Mouse (Mus musculus) megakaryocyte-erythroid progenitor cell, adult 5-6 weeks (primary cell): ENCODE measurements around the gene Dusp16. TPM values are rescaled to one million over a fixed set of nuclear protein-coding genes. Genes with fewer than 3 reads are reported as not detected.
"Not testable (repeated sequence)": the region's sequence is repeated elsewhere in the genome, so short reads cannot be mapped to it uniquely, and the experiment has no call there.

ENCODE experiments used
- ATAC-seq: replicated peaks from 2 replicates; pipeline ENCODE4 v1.8.0; 2016; ENCODE audit warnings: mild to moderate bottlenecking, inconsistent platforms; ENCODE audit not compliant: severe bottlenecking, poor library complexity, low FRiP score, low TSS enrichment
- total RNA-seq, 2 experiments: library from RNA; stranded (forward) in 1 of 2; stranded (reverse) in 1 of 2; fragments of 200-1000, 215-1000 nt in 1 of 2; fragments of >200 nt in 1 of 2; fragmentation: Nextera tagmentation in 1 of 2; gene quantifications; 2 replicates each; pipeline ENCODE4 v1.2.3; 2014 to 2017

Dusp16 gene
- total RNA-seq, 2 experiments from 2014 or later, result 3.9 to 10.0 TPM

GRCm38 (mm10) chr6:134713321-134713720 is 79.1 kb downstream of the Dusp16 start:
- peak; percentile 60 for ATAC-seq

- ATAC-seq, result no peak
These were observed 82.4 kb downstream of the Dusp16 start for GRCm38 (mm10) chr6:134710020-134710419.

- ATAC-seq, result no peak
These were observed 86.0 kb downstream of the Dusp16 start for GRCm38 (mm10) chr6:134706467-134706866.

GRCm38 (mm10) chr6:134703053-134703690 is 89.3 kb downstream of the Dusp16 start:
- ATAC-seq, result no peak

GRCm38 (mm10) chr6:134702184-134702583 is 90.2 kb downstream of the Dusp16 start:
- no peak for ATAC-seq

- ATAC-seq, result no peak
These were observed 91.2 kb downstream of the Dusp16 start for GRCm38 (mm10) chr6:134701211-134701602.

GRCm38 (mm10) chr6:134700451-134701210 is 91.8 kb downstream of the Dusp16 start:
- ATAC-seq, result no peak

GRCm38 (mm10) chr6:134698243-134698642 is 94.2 kb downstream of the Dusp16 start:
- ATAC-seq, result no peak

GRCm38 (mm10) chr6:134696554-134696953 is 95.9 kb downstream of the Dusp16 start:
- no peak for ATAC-seq

GRCm38 (mm10) chr6:134696146-134696545 is 96.3 kb downstream of the Dusp16 start:
- ATAC-seq, result no peak

- ATAC-seq, result no peak
These were observed 96.8 kb downstream of the Dusp16 start for GRCm38 (mm10) chr6:134695625-134696024.

- no peak for ATAC-seq
These were observed 97.4 kb downstream of the Dusp16 start for GRCm38 (mm10) chr6:134694988-134695387.

- no peak for ATAC-seq
These were observed 97.9 kb downstream of the Dusp16 start for GRCm38 (mm10) chr6:134694498-134694897.

GRCm38 (mm10) chr6:134685515-134685914 is 106.9 kb downstream of the Dusp16 start:
- no peak for ATAC-seq

GRCm38 (mm10) chr6:134685040-134685439 is 107.4 kb downstream of the Dusp16 start:
- ATAC-seq, result peak; percentile 60; the same call in 1 of the 2 replicates

- no peak for ATAC-seq
These were observed 108.0 kb downstream of the Dusp16 start for GRCm38 (mm10) chr6:134684354-134684915.

- not testable (repeated sequence) for ATAC-seq
These were observed 113.1 kb downstream of the Dusp16 start for GRCm38 (mm10) chr6:134679330-134679729.

- peak; percentile 98 for ATAC-seq
These were observed 114.4 kb downstream of the Dusp16 start for GRCm38 (mm10) chr6:134678037-134678436.

GRCm38 (mm10) chr6:134677504-134677903 is 114.9 kb downstream of the Dusp16 start:
- no peak for ATAC-seq

GRCm38 (mm10) chr6:134673712-134674111 is 118.7 kb downstream of the Dusp16 start:
- not testable (repeated sequence) for ATAC-seq
